Mouse (Mus musculus) layer of hippocampus, postnatal 36 days (tissue): ENCODE measurements around the gene Gm12185. TPM values are rescaled to one million over a fixed set of nuclear protein-coding genes. Genes with fewer than 3 reads are reported as not detected.

Experiments
- total RNA-seq, 2 experiments: library from RNA; stranded (reverse); gene quantifications; 2 replicates each; pipeline ENCODE4 v1.2.3; 2021

The Gm12185 gene
- total RNA-seq, 2 experiments from 2014 or later: 0.20 to 0.38 TPM

Other genes with a start within 250 kb of the Gm12185 start
- gene Rack1, start 191.9 kb downstream of the Gm12185 start, total RNA-seq: 100 to 1,000 TPM; 241 to 254 TPM
- 10 to 100 TPM; 58.3 to 59.6 TPM for gene Trim41, start 174.9 kb downstream of the Gm12185 start, total RNA-seq
- gene Trim7, start 166.1 kb downstream of the Gm12185 start, total RNA-seq: 1 to 10 TPM; 1.6 to 2.5 TPM
- gene Gm12184, start 165.6 kb downstream of the Gm12185 start, total RNA-seq: 1 to 10 TPM in 1 of 2 experiments, under 1 TPM in 1; 0.40 to 1.3 TPM
- gene Irgm1, start 120.5 kb downstream of the Gm12185 start, total RNA-seq: 1 to 10 TPM; 3.2 to 4.3 TPM
- under 1 TPM in 1 of 2 experiments, not detected in 1; 0.23 TPM for gene Gm5431, start 90.0 kb downstream of the Gm12185 start, total RNA-seq
- gene Psme2b, start 46.0 kb downstream of the Gm12185 start, total RNA-seq: 1 to 10 TPM in 1 of 2 experiments, under 1 TPM in 1; 0.66 to 1.5 TPM
- not detected for gene Olfr56, start 13.3 kb downstream of the Gm12185 start, total RNA-seq
- gene 9930111J21Rik1, start 12.8 kb downstream of the Gm12185 start, total RNA-seq: under 1 TPM; 0.55 to 0.76 TPM
- 1 to 10 TPM in 1 of 2 experiments, not detected in 1; 1.2 TPM for gene Tgtp1, start 1.9 kb upstream of the Gm12185 start, total RNA-seq
- 1 to 10 TPM; 1.2 to 1.7 TPM for gene 9930111J21Rik2, start 59.0 kb upstream of the Gm12185 start, total RNA-seq
- under 1 TPM in 1 of 2 experiments, not detected in 1; 0.87 TPM for gene Tgtp2, start 72.0 kb upstream of the Gm12185 start, total RNA-seq
- 1 to 10 TPM in 1 of 2 experiments, under 1 TPM in 1; 0.97 to 1.4 TPM for gene Ifi47, start 84.4 kb upstream of the Gm12185 start, total RNA-seq
- gene Olfr1396, start 122.6 kb upstream of the Gm12185 start, total RNA-seq: not detected
- not detected for gene Olfr1395, start 150.0 kb upstream of the Gm12185 start, total RNA-seq
- not detected for gene Olfr1394, start 162.2 kb upstream of the Gm12185 start, total RNA-seq
- gene Btnl9, start 194.9 kb upstream of the Gm12185 start, total RNA-seq: not detected
- 10 to 100 TPM; 45.0 to 48.7 TPM for gene Zfp62, start 211.1 kb upstream of the Gm12185 start, total RNA-seq